Mouse (Mus musculus) liver, postnatal 0 days (tissue): ENCODE measurements around the gene Herpud1. TPM values are rescaled to one million over a fixed set of nuclear protein-coding genes. Genes with fewer than 3 reads are reported as not detected.

Experiments
- ATAC-seq: fragments of 200-750 bp; cut with Nextera tagmentation; 2 replicates; pipeline ENCODE4 v1.8.0; 2017; ENCODE audit warnings: mild to moderate bottlenecking, moderate library complexity
- DNase-seq: peaks from one replicate; pipeline ENCODE4 v3.0.0-alpha.2; 2016
- H3K27ac ChIP-seq: fragments of 300-500 bp; sonication (generic); 2 replicates; pipeline ENCODE4 v1.5.1; 2014; ENCODE audit warnings: antibody characterized with exemption, moderate library complexity, mild to moderate bottlenecking, low read depth
- H3K27me3 ChIP-seq: fragments of 300-500 bp; sonication (generic); 2 replicates; pipeline ENCODE4 v1.6.1; 2014; ENCODE audit warnings: low read length, control low read depth, mixed read lengths; ENCODE audit not compliant: insufficient read depth
- H3K36me3 ChIP-seq: fragments of 300-500 bp; sonication (generic); replicated peaks from 2 replicates; pipeline ENCODE4 v1.6.1; 2014; ENCODE audit warnings: mild to moderate bottlenecking, control low read depth, low read length, moderate library complexity, mixed read lengths; ENCODE audit not compliant: insufficient read depth
- H3K4me1 ChIP-seq: fragments of 300-500 bp; sonication (generic); 2 replicates; pipeline ENCODE4 v1.6.1; 2014; ENCODE audit warnings: antibody characterized with exemption, mild to moderate bottlenecking, control low read depth; ENCODE audit not compliant: insufficient read depth
- H3K4me2 ChIP-seq: fragments of 300-500 bp; sonication (generic); 2 replicates; pipeline ENCODE4 v1.6.1; 2014; ENCODE audit warnings: low read depth, mild to moderate bottlenecking, low read length, moderate library complexity, mixed read lengths
- H3K4me3 ChIP-seq: fragments of 300-500 bp; sonication (generic); 2 replicates; pipeline ENCODE4 v1.5.1; 2014; ENCODE audit warnings: low read depth, low read length
- H3K9ac ChIP-seq: fragments of 300-500 bp; sonication (generic); replicated peaks from 2 replicates; pipeline ENCODE4 v1.6.1; 2014; ENCODE audit warnings: mild to moderate bottlenecking, moderate library complexity
- H3K9me3 ChIP-seq: fragments of 300-500 bp; sonication (generic); 2 replicates; pipeline ENCODE4 v1.6.1; 2016; ENCODE audit warnings: mild to moderate bottlenecking, control low read depth, low read length, mixed read lengths
- CTCF ChIP-seq: sonication (generic); IDR thresholded peaks from 2 replicates; pipeline ENCODE4 v1.5.1; 2016; ENCODE audit warnings: antibody characterized with exemption, low read depth
- EP300 ChIP-seq: IDR thresholded peaks from 2 replicates; pipeline ENCODE4 v1.6.1; 2016; ENCODE audit warnings: antibody characterized with exemption, low read depth, mild to moderate bottlenecking
- WGBS: fragments of 180-500 bp; shearing (Covaris S2); extraction: QIAGEN DNeasy Blood & Tissue Kit; methylation state at CpG from one replicate; pipeline ENCODE4 v1.1.7; 2014; ENCODE audit not compliant: insufficient replicate concordance; 5-methylcytosine and 5-hydroxymethylcytosine counted together
- polyA plus RNA-seq: library from polyadenylated mRNA; unstranded; fragments of >200 nt; fragmentation: Nextera tagmentation; extraction: Ambion mirVana; gene quantifications from 2 replicates; pipeline ENCODE4 v1.2.1, GENCODE M21; 2015

Herpud1 gene
- polyA plus RNA-seq, 1 experiment from 2014 or later: 269 TPM

DNA sequence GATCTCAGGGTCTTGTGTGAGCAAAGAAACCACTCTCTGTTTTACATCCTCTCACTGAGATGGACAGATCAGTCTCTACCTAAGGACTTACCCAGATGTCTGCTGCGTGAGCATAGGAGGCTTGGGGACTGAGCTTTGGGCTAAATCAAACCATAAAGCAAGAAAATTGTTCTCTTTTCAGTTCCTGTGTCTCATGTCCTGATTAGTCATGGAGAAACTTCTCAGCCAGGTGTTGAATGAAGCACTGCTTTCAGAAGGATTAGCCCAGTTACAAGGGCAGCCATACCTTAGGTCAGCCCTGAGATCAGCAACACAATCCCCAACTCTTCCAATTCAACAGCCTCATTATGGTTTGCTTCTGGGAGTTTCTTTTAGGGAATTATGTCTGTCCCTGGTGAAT, 55.4 kb downstream of the Herpud1 start:
- no peak overlapping the region for H3K4me2 ChIP-seq
- DNase-seq (no peak), ATAC-seq (no peak)
- H3K36me3 ChIP-seq: no peaks in the 10 kb centered on the region
- TF ChIP-seq EP300 (no peak), CTCF (no peak)
- no peak overlapping the region for H3K27ac ChIP-seq
- H3K9ac ChIP-seq: no peak overlapping the region
- no peak overlapping the region for H3K4me3 ChIP-seq
- H3K4me1 ChIP-seq: no peaks in the 10 kb centered on the region
- 68% methylated on average over 1 of the region's 1 CpGs for WGBS
- H3K9me3 ChIP-seq: no peaks in the 10 kb centered on the region
- H3K27me3 ChIP-seq: no peaks in the 10 kb centered on the region

DNA sequence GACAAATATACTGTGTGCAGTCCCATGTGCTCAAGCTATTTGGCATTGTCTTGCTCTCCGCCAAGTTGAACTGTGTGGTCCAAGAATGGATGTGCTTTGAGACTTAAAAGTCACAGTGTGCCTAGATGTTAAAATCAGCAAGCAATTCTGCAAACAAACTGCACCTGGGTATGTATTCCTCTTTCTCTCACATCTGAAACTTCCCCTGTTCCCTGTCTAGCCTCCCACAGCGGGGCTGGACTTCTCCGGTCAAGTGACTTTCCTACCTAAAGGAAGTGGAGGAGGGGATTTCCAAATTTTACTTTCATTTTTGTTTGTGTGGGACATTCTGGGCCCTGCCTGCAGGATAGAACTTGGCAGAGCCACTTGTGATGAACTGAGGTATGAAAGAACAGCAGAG, 56.9 kb downstream of the Herpud1 start:
- H3K9ac ChIP-seq: no peak overlapping the region
- ATAC-seq: no peak
- H3K4me2 ChIP-seq: no peak overlapping the region
- no peaks in the 10 kb centered on the region for H3K27me3 ChIP-seq
- H3K27ac ChIP-seq: no peak overlapping the region
- TF ChIP-seq CTCF (no peak), EP300 (no peak)
- no peak overlapping the region for H3K4me3 ChIP-seq
- 70% methylated on average over 3 of the region's 3 CpGs for WGBS
- no peaks in the 10 kb centered on the region for H3K36me3 ChIP-seq
- no peaks in the 10 kb centered on the region for H3K4me1 ChIP-seq
- no peaks in the 10 kb centered on the region for H3K9me3 ChIP-seq
- DNase-seq: no peak

GRCm38 (mm10) chr8:94444480-94444879, 58.2 kb downstream of the Herpud1 start:
- no peak overlapping the region for H3K27ac ChIP-seq
- no peak overlapping the region for H3K9ac ChIP-seq
- no peaks in the 10 kb centered on the region for H3K27me3 ChIP-seq
- H3K4me3 ChIP-seq: no peak overlapping the region
- DNase-seq (no peak), ATAC-seq (no peak)
- TF ChIP-seq EP300 (no peak), CTCF (no peak)
- H3K4me1 ChIP-seq: no peaks in the 10 kb centered on the region
- H3K36me3 ChIP-seq: no peaks in the 10 kb centered on the region
- H3K9me3 ChIP-seq: no peaks in the 10 kb centered on the region
- H3K4me2 ChIP-seq: no peak overlapping the region
- WGBS: 56% methylated on average over 2 of the region's 2 CpGs

Other genes starting within 250 kb of the Herpud1 start
- not detected in 2 replicates for gene Mt4, start 249.2 kb upstream of the Herpud1 start, polyA plus RNA-seq
- gene Mt3, start 233.8 kb upstream of the Herpud1 start, polyA plus RNA-seq: not detected in 2 replicates
- gene Mt2, start 213.8 kb upstream of the Herpud1 start, polyA plus RNA-seq: 507 and 771 TPM in 2 replicates
- 2,663 and 3,863 TPM in 2 replicates for gene Mt1, start 207.4 kb upstream of the Herpud1 start, polyA plus RNA-seq
- gene Nup93, start 171.9 kb upstream of the Herpud1 start, polyA plus RNA-seq: 13.4 and 18.2 TPM in 2 replicates
- gene Slc12a3, start 57.2 kb upstream of the Herpud1 start, polyA plus RNA-seq: 0.99 and 1.4 TPM in 2 replicates
- 0.82 and 1.3 TPM in 2 replicates for gene Nlrc5, start 47.9 kb downstream of the Herpud1 start, polyA plus RNA-seq
- 3.9 and 4.2 TPM in 2 replicates for gene Cpne2, start 146.6 kb downstream of the Herpud1 start, polyA plus RNA-seq
- 10.2 and 11.1 TPM in 2 replicates for gene Rspry1, start 215.5 kb downstream of the Herpud1 start, polyA plus RNA-seq
- gene Fam192a, start 215.6 kb downstream of the Herpud1 start, polyA plus RNA-seq: 23.6 and 24.2 TPM in 2 replicates